ENCODE assay signal across 30 mouse cellular contexts in the genomic region with DNA sequence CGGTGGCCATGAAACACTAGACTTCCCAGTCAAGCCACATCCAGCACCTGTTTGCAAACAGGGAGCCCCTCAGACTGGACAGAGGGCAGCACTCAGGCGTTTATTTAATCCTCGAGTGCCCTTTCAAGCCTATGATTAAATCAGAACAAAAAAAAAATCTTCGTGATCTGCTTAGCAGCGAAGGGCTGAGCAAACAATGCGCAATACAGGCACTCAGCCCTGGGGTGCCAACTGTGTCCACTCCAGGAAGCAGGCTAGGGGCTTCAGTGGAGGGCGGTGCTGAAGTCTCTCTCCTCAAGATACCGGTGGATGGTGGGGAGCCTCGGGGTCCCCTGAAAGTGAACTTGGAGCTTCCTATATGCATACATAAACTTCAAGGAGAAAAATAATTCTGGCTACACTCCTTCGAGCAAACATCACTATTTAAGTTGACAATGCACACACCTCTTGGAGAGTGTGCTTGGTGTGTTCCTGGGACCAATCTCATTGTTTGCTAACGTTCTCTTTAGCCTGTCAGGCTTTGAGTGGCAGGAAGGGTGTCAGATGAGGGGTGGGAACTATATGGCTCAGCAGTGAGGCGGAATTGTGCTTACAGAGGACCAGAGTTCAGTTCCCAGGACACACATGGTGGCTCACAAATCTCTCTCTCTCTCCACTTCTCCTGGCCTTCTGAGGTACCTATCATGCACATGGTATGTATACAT. TPM values are rescaled to one million over a fixed set of nuclear protein-coding genes. Genes with fewer than 3 reads are reported as not detected.
DNase-seq lines count a peak whose midpoint lies in the region; ATAC-seq and TF ChIP-seq lines count a peak whose summit lies in the region.
"Had no signal": no experiment of that assay in that cellular context is flagged by ENCODE, and none has a peak within 500 bp of the region (broad histone marks: within the 10 kb centered on the region; RNA-seq: fewer than 3 reads in every experiment).

No protein-coding gene starts in this region.

- H3K4me2 ChIP-seq in forebrain, embryonic 12.5 days: no peak overlapping the region
- H3K4me2 ChIP-seq in forebrain, postnatal 0 days (ENCODE audit: low read depth): no peak overlapping the region
- H3K4me2 ChIP-seq in midbrain, embryonic 16.5 days (ENCODE audit: low read length): no peak overlapping the region
- H3K4me2 ChIP-seq in stomach, embryonic 15.5 days: no peak overlapping the region
- H3K4me2 ChIP-seq: limb, embryonic 13.5 days had no signal

- ATAC-seq in forebrain, embryonic 12.5 days (ENCODE audit: low FRiP score): no peak
- no peak for ATAC-seq in forebrain, postnatal 0 days
- ATAC-seq in midbrain, embryonic 16.5 days: no peak
- ATAC-seq in stomach, embryonic 15.5 days (ENCODE audit: insufficient read depth, low FRiP score, low read depth): 0 out of 2 replicates have a peak, but pooled peaks have one; percentile 50
- ATAC-seq: hindbrain, embryonic 16.5 days; intestine, postnatal 0 days; Patski had no signal

- H3K4me1 ChIP-seq in forebrain, embryonic 12.5 days: peaks cover 12% of the 10 kb centered on the region
- H3K4me1 ChIP-seq in forebrain, postnatal 0 days (ENCODE audit: insufficient read depth): no peaks in the 10 kb centered on the region
- peaks cover 19% of the 10 kb centered on the region for H3K4me1 ChIP-seq in midbrain, embryonic 10.5 days
- H3K4me1 ChIP-seq in midbrain, embryonic 16.5 days (ENCODE audit: control insufficient read depth, insufficient read depth, low read length): peaks cover 2% of the 10 kb centered on the region; the same call in 1 of the 2 replicates
- no peaks in the 10 kb centered on the region for H3K4me1 ChIP-seq in stomach, embryonic 15.5 days
- H3K4me1 ChIP-seq: limb, embryonic 13.5 days had no signal

- DNase-seq in forebrain, postnatal 0 days: no peak
- no peak for DNase-seq in midbrain, embryonic 10.5 days (ENCODE audit: low spot score)
- peak; percentile 70 for DNase-seq in lung, postnatal 36 days
- DNase-seq in left cerebral cortex, postnatal 4 days: no peak
- no peak for DNase-seq in embryo, embryonic 11 days
- DNase-seq: adrenal gland, adult 8-10 months; cerebellum, adult 8-10 months; gastrocnemius, adult 2 months; thymus, adult 18-20 months; thymus, postnatal 4 days had no signal

- H3K27me3 ChIP-seq in forebrain, embryonic 12.5 days: peaks cover 24% of the 10 kb centered on the region
- H3K27me3 ChIP-seq in forebrain, postnatal 0 days (ENCODE audit: insufficient read depth, low read length): no peaks in the 10 kb centered on the region
- 0 out of 2 replicates have a peak, but pooled peaks cover 3% of the 10 kb centered on the region for H3K27me3 ChIP-seq in midbrain, embryonic 10.5 days (ENCODE audit: low read depth, poor library complexity, severe bottlenecking)
- no peaks in the 10 kb centered on the region for H3K27me3 ChIP-seq in midbrain, embryonic 16.5 days (ENCODE audit: control insufficient read depth, insufficient read depth, low read depth, low read length)
- H3K27me3 ChIP-seq in stomach, embryonic 15.5 days (replicated peaks): no peaks in the 10 kb centered on the region
- H3K27me3 ChIP-seq: heart, embryonic 12.5 days; Patski had no signal

- peak overlapping the region; percentile 17; the same call in 1 of the 2 replicates for H3K9ac ChIP-seq in forebrain, embryonic 12.5 days
- no peak overlapping the region for H3K9ac ChIP-seq in forebrain, postnatal 0 days
- H3K9ac ChIP-seq in midbrain, embryonic 16.5 days (ENCODE audit: low read depth, low read length): no peak overlapping the region
- H3K9ac ChIP-seq in stomach, embryonic 15.5 days: no peak overlapping the region
- H3K9ac ChIP-seq: heart, embryonic 12.5 days; limb, embryonic 13.5 days; liver, embryonic 14.5 days had no signal

- H3K9me3 ChIP-seq in forebrain, embryonic 12.5 days: no peaks in the 10 kb centered on the region
- no peaks in the 10 kb centered on the region for H3K9me3 ChIP-seq in forebrain, postnatal 0 days (ENCODE audit: low read length)
- H3K9me3 ChIP-seq in midbrain, embryonic 10.5 days (replicated peaks): no peaks in the 10 kb centered on the region
- H3K9me3 ChIP-seq in midbrain, embryonic 16.5 days (replicated peaks; ENCODE audit: control insufficient read depth, low read length, poor library complexity, severe bottlenecking): no peaks in the 10 kb centered on the region
- H3K9me3 ChIP-seq in stomach, embryonic 15.5 days: no peaks in the 10 kb centered on the region
- H3K9me3 ChIP-seq: embryonic facial prominence, embryonic 10.5 days; heart, embryonic 12.5 days; limb, embryonic 13.5 days; megakaryocyte, embryonic 14.5 days had no signal

- intact Hi-C loops in left cerebral cortex, postnatal 4 days (cut with DNase I): loop anchor here (5.0 kb wide), 1 partner anchor 572 kb away; no protein-coding TSS in a partner anchor

- no peak overlapping the region for H3K27ac ChIP-seq in forebrain, embryonic 12.5 days
- no peak overlapping the region for H3K27ac ChIP-seq in forebrain, postnatal 0 days (ENCODE audit: low read depth, low read length)
- H3K27ac ChIP-seq in midbrain, embryonic 10.5 days (replicated peaks): peak overlapping the region; percentile 65
- no peak overlapping the region for H3K27ac ChIP-seq in midbrain, embryonic 16.5 days (ENCODE audit: low read length)
- H3K27ac ChIP-seq in stomach, embryonic 15.5 days: no peak overlapping the region
- H3K27ac ChIP-seq: embryonic facial prominence, embryonic 10.5 days; gastrocnemius, adult 2 months; kidney, postnatal 0 days; limb, embryonic 13.5 days; liver, embryonic 14.5 days had no signal

- 32% methylated on average over 12 of the region's 12 CpGs for WGBS in forebrain, embryonic 12.5 days
- 31% methylated on average over 12 of the region's 12 CpGs for WGBS in forebrain, postnatal 0 days
- WGBS in midbrain, embryonic 10.5 days: 57% methylated on average over 12 of the region's 12 CpGs
- WGBS in midbrain, embryonic 16.5 days: 22% methylated on average over 12 of the region's 12 CpGs
- 48% methylated on average over 12 of the region's 12 CpGs for WGBS in stomach, embryonic 15.5 days

- no peaks in the 10 kb centered on the region for H3K36me3 ChIP-seq in forebrain, embryonic 12.5 days (replicated peaks)
- no peaks in the 10 kb centered on the region for H3K36me3 ChIP-seq in forebrain, postnatal 0 days (ENCODE audit: insufficient read depth)
- H3K36me3 ChIP-seq in midbrain, embryonic 10.5 days: no peaks in the 10 kb centered on the region
- no peaks in the 10 kb centered on the region for H3K36me3 ChIP-seq in midbrain, embryonic 16.5 days (ENCODE audit: control insufficient read depth, insufficient read depth, low read length)
- no peaks in the 10 kb centered on the region for H3K36me3 ChIP-seq in stomach, embryonic 15.5 days
- H3K36me3 ChIP-seq: embryonic facial prominence, embryonic 10.5 days; heart, embryonic 12.5 days; limb, embryonic 13.5 days had no signal

- TF ChIP-seq CTCF in forebrain, postnatal 0 days (IDR thresholded peaks at IDR 0.05; ENCODE audit: low read depth): no peak

- no peak overlapping the region for H3K4me3 ChIP-seq in forebrain, embryonic 12.5 days (replicated peaks)
- H3K4me3 ChIP-seq in forebrain, postnatal 0 days (ENCODE audit: low read depth, low read length): no peak overlapping the region
- no peak overlapping the region for H3K4me3 ChIP-seq in midbrain, embryonic 10.5 days
- no peak overlapping the region for H3K4me3 ChIP-seq in midbrain, embryonic 16.5 days (ENCODE audit: low read depth, low read length)
- H3K4me3 ChIP-seq in stomach, embryonic 15.5 days (replicated peaks): no peak overlapping the region
- H3K4me3 ChIP-seq: embryonic facial prominence, embryonic 10.5 days; gastrocnemius, adult 2 months; heart, embryonic 12.5 days; limb, embryonic 13.5 days; megakaryocyte, embryonic 14.5 days; myocyte had no signal

RNA-seq across cellular contexts. Expression of gene Kcne2, which starts 2.2 kb away (rescaled TPM):
- polyA plus RNA-seq in forebrain, embryonic 12.5 days (2016; fragmentation: Nextera tagmentation; extraction: Ambion mirVana): 2.2 and 4.3 TPM in 2 replicates
- total RNA-seq in forebrain, postnatal 0 days (2014; rRNA removed): 1.5 and 3.9 TPM in 2 replicates
- 7.6 and 10.2 TPM in 2 replicates for polyA plus RNA-seq in forebrain, postnatal 0 days (2015; fragmentation: Nextera tagmentation; extraction: Ambion mirVana)
- 0.23 and 0.29 TPM in 2 replicates for polyA plus RNA-seq in midbrain, embryonic 10.5 days (2016; fragmentation: Nextera tagmentation; extraction: Ambion mirVana)
- polyA plus RNA-seq in midbrain, embryonic 16.5 days (2015; fragmentation: Nextera tagmentation; extraction: Ambion mirVana): 8.1 and 8.5 TPM in 2 replicates
- 2.5 and 3.0 TPM in 2 replicates for polyA plus RNA-seq in stomach, embryonic 15.5 days (2015; fragmentation: Nextera tagmentation; extraction: Ambion mirVana)
- total RNA-seq in left cerebral cortex, postnatal 4 days (2021): not detected
- total RNA-seq: adrenal gland, adult 8-10 months; gastrocnemius, adult 2 months; granulocyte monocyte progenitor cell, adult 5-6 weeks; heart, postnatal 25 days had no signal
- polyA plus RNA-seq: liver, embryonic 14.5 days; myocyte; Patski had no signal

RNA-seq across cellular contexts. Expression of gene Smim11, which starts 6.7 kb away (rescaled TPM):
- polyA plus RNA-seq in forebrain, embryonic 12.5 days (2016; fragmentation: Nextera tagmentation; extraction: Ambion mirVana): 131 and 135 TPM in 2 replicates
- 24.7 and 27.5 TPM in 2 replicates for total RNA-seq in forebrain, postnatal 0 days (2014; rRNA removed)
- 54.3 and 61.7 TPM in 2 replicates for polyA plus RNA-seq in forebrain, postnatal 0 days (2015; fragmentation: Nextera tagmentation; extraction: Ambion mirVana)
- 126 and 133 TPM in 2 replicates for polyA plus RNA-seq in midbrain, embryonic 10.5 days (2016; fragmentation: Nextera tagmentation; extraction: Ambion mirVana)
- polyA plus RNA-seq in midbrain, embryonic 16.5 days (2015; fragmentation: Nextera tagmentation; extraction: Ambion mirVana): 56.0 and 62.3 TPM in 2 replicates
- 136 and 143 TPM in 2 replicates for polyA plus RNA-seq in stomach, embryonic 15.5 days (2015; fragmentation: Nextera tagmentation; extraction: Ambion mirVana)
- 10 to 100 TPM; 13.4 to 16.3 TPM for total RNA-seq in left cerebral cortex, postnatal 4 days (2021)

RNA-seq across cellular contexts. Expression of gene Fam243, which starts 26.8 kb away (rescaled TPM):
- polyA plus RNA-seq in forebrain, embryonic 12.5 days (2016; fragmentation: Nextera tagmentation; extraction: Ambion mirVana): not detected in 2 replicates
- total RNA-seq in forebrain, postnatal 0 days (2014; rRNA removed): 0.15 TPM in 1 of 2 replicates, not detected in the other
- polyA plus RNA-seq in forebrain, postnatal 0 days (2015; fragmentation: Nextera tagmentation; extraction: Ambion mirVana): not detected in 2 replicates
- polyA plus RNA-seq in midbrain, embryonic 10.5 days (2016; fragmentation: Nextera tagmentation; extraction: Ambion mirVana): 0.07 TPM in 1 of 2 replicates, not detected in the other
- polyA plus RNA-seq in midbrain, embryonic 16.5 days (2015; fragmentation: Nextera tagmentation; extraction: Ambion mirVana): not detected in 2 replicates
- not detected in 2 replicates for polyA plus RNA-seq in stomach, embryonic 15.5 days (2015; fragmentation: Nextera tagmentation; extraction: Ambion mirVana)
- not detected for total RNA-seq in left cerebral cortex, postnatal 4 days (2021)
- total RNA-seq: gastrocnemius, adult 2 months; granulocyte monocyte progenitor cell, adult 5-6 weeks; layer of hippocampus, adult 18-20 months; layer of hippocampus, postnatal 25 days; left cerebral cortex, postnatal 10 days had no signal
- polyA plus RNA-seq: embryonic facial prominence, embryonic 10.5 days; forebrain, embryonic 11.5 days; heart, embryonic 12.5 days; hindbrain, embryonic 16.5 days; intestine, postnatal 0 days; limb, embryonic 13.5 days; myocyte; neural tube, embryonic 14.5 days had no signal
